Mouse (Mus musculus) layer of hippocampus, postnatal 10 days (tissue): ENCODE results near the gene Itgav. TPM values are rescaled to one million over a fixed set of nuclear protein-coding genes. Genes with fewer than 3 reads are reported as not detected.

Source experiments
- DNase-seq, 2 experiments: peaks; one replicate each; pipeline ENCODE4 v3.0.0; 2021; ENCODE audit warnings: low spot score in 2 of 2
- long read RNA-seq: library from polyadenylated mRNA; stranded (forward); transcript quantifications from one replicate; pipeline ENCODE4 v2.0.0, GENCODE M21; 2023
- total RNA-seq, 2 experiments: library from RNA; stranded (reverse); gene quantifications; 2 replicates each; pipeline ENCODE4 v1.2.3; 2021

Itgav gene
- 10 to 100 TPM; 50.4 to 52.3 TPM for total RNA-seq
- long read RNA-seq, full-length matches to known transcripts: 3 of 8 reads
- long read RNA-seq, partial matches to known transcripts: 2 of 8 reads
- long read RNA-seq, other reads (novel, unspliced or antisense): 3 of 8 reads

DNA sequence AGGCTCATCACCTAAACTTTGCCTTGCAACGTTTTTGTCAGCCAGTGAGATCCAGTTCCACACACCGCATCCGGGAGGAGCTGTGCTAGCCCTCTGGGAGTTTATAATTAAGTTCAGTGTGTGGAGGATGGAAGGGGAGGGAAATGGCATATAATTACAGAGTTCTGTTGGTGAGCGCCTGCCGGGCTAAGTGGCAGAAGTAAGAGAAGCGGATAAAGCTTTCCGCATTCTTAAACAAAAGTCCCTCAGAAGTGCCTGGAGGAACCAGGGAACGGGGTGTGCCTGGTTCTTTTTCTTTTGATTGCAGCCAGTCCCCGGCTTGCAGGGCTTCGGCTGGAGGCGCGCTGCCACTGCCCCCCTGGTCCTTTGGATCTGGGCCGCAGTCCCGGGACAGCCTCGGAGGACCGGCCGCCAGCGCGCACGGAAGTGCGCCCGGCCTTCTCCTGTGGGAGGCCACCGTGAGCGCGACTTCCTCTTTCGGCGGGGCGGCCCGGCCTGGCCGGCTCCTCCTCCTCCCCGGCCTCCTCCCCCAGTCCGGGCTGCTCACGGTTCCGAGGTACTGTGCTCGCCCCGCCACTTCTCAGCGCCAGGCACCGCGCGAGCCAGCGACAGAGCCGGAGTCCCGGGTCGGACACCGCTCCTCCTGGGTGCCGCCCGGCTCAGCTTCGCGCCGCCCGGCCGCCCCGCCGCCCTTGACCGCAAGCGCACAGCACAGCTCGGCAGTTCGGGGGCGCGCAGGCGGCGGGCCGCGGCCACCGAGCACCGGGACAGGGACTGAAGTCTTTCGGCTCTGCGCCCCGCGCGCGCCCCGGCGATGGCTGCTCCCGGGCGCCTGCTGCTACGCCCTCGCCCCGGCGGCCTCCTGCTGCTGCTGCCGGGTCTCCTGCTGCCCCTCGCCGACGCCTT lies at the start of gene Itgav:
TSS of gene Itgav (plus strand) at position 477 of the 906 bp plus-strand sequence.
- peak; percentile 81 to 88 for DNase-seq

DNA sequence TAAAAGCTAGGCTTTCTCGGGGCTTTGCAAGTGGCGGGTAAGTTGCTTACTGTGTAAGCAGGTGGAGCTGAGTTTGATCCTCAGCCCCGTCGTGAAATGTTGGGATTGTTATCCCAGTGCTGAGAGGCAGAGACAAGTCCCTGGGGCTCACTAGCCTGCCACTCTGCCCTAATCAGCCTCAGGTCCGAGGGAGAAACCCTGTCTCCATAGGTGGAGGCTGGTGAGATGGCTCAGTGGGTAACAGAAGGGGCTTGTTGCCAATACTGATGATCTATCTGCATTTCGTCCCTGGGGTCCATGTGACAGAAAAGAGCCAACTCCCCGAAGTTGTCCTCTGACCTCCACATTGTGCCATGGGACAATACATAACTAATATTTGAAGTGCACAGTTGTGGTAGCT lies 49.8 kb upstream of the Itgav start:
- no peak for DNase-seq

DNA sequence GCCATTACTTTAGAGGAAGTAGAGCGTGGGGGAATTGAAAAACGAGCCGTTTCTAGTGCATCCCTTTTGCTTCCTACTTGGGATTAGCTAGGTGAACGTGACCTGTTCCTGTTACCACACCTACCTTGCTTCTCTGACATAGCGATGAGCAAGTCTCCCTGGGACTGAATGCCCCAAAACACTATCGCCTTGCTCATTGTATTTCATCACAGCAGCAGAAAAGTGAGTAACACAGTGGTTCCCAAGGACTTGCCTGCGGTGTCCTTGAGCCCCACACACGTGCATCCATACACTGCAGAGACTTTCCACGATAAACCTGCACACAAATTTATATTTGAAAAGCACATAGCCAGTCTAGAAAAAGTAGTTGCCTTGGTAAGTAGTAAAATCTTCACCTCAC lies 49.3 kb upstream of the Itgav start:
- DNase-seq: no peak

DNA sequence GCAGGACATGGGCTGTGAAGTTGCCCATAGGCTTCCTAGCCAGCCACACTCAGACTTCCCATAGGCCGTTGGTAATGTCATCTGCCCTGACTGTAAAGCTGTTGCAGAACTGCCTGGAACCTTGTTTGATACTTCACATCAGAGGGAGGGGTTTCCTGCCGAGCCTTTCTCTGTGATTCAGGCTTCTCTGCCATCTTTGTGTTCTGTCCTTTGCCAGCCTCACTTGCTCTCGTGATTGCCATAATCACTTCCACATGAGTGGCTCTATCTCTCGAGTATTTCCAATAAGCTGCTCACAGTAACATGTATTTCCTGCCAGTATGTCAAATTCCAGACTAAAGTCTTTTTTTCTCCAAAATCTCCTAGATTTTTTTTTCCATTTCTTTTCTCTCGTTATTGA lies 48.5 kb upstream of the Itgav start:
- DNase-seq: no peak

DNA sequence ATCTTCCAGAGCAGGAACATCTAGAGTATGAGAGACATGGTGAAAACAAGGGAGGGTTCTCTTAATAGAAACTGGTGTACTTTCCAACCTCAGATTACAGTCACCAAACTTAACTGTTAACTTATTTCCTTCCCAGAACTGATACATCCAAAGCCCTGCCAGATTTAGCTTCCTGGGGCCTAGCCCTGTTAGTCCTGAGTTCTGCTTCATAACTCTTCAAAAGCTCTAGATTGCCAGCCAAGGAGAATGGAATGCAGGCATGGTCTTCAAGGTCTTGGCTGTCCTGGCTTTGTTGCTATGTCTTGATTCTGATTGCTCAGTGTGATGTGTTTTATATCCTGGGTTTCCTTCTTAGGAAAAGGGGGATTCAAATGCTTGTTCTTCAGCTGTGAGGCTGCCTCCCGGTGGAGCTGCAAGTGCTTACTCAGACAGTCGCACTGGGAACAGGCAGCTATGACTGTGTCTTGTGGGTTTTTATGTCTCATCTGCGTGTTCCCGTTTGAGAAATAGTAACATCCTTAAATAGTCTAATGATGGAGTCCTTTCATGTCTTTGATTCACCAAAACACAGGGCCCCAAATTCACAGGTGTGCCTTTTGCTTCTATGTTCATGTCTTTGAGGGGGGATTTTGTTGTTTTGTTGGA lies 47.8 kb upstream of the Itgav start:
- no peak for DNase-seq

DNA sequence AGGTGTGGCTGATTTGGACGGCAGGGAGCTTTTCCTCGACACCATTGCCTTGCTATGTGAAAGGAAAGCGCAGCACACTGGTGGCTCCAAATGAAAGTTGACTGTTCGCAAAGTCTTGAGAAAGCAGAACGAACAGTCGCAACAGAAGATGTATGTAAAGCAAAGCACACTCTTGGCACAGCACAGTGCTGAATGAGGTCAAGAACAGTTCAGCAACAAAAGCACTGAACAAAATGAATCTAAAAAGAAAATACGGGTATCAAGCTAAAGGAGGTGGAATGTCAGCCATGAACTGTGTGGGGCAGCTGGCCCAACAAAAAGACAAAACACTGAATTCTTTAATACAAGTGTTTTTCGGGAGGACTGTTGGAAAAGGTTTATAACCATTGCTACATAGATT lies 42.9 kb upstream of the Itgav start:
- DNase-seq: no peak

DNA sequence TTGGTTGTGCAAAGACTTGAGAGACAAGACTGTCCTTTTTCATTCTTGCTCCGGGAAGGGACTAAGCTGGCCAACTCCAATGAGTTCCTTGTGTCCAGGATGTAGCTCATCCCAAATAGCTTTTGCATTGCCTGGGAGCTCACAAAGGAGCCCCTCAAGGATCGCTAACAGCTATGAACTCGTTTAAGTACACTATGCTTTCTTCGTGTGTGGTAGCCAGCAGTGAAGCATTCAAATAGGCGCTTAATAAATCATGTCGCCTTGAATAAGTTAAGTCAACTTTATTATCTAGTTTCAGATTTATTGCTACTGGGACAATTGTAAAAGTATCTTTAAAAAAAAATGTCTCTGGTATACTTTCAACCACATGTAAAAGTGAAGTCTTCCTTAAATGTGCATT lies 42.4 kb upstream of the Itgav start:
- no peak for DNase-seq

DNA sequence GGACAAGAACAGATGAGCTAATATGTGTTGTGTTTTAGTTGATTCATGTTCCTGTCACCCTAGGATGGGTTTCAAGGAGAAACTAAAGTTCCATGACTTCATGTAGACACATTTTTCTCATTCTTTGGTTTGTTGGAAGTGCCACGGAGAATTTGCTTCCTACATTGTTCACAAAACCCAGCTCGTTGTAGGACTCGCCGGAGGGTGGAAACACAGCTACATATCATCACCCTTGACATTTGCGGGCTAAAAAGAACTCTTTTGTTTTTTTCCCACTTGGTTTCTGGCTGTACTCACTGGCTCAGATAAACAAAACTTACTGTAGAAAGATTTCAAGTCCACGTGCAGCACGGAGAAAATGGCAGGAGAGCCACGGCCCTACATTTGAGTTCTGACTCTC lies 41.9 kb upstream of the Itgav start:
- DNase-seq: no peak

DNA sequence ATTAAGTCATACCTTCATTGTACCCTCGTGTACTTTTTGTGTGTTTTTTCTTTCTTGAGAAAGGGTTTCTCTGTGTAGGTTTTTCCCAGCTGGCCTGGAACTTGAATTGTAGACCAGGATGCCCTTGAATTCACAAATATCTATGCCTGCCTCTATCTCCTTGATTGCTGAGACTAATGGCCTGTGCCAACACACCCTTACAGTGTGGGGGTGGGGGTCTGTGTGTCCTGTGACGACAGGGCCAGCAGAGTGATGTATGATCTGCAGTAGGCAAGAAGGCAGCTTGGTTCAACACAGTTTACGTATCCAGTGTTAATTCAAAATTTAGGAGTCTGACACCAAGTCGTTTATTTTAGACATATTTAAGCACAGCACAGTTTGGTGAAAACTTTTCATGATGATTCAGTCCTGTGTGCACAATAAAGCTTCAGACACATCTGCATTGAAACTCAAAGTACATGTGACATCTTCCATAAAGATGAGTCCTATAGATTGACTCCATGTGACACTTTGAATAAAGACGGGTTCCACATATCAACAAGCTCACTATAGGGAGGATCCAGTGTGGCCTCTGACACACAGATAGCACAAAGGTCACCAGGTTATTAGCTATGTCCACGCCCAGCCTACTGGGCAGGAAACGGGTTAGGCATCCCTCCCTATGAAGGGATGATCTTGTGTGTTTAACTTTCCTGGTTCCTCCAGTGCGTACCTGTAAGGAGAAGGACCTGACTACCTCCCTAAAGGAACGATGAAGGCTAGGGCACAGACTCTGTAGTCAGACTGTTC lies 40.3 kb upstream of the Itgav start:
- no peak for DNase-seq

DNA sequence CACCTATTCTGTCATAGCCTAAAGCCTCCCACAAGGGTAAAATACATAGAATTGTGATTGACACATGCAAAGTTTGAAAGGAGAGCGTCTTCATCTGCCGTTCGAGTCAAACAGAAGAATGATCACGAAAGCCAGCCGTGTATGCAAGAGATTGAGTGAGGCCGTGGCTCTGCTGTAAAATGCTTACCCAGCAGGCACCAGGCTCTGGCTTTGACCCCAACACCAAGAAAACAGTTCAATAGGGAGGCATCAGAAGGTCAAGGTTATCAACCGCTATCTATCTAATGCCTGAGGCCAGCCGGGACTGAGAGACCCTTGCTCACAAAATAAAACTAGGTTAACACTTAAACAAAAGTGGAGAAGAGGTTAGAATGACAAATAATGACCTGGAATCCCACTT lies 39.5 kb upstream of the Itgav start:
- DNase-seq: no peak

DNA sequence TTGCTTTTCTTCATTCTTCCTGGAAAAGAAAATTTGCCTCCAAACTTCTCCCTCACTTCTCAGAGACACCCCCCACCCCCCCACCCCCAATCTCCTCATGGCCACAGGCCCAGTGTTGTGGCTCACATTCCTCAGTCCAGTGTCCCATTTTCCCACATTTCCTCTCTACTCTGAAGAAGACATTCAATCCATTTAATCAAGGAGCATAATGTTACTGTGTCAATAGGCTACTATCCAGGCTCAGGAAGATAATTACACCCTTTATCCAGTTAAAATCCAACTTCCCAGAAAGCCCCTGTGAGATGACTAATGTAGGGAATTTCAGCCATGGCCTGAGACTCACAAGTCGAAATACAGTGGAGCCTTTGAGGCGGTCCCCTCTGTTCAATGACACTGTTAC lies 33.8 kb upstream of the Itgav start:
- no peak for DNase-seq

DNA sequence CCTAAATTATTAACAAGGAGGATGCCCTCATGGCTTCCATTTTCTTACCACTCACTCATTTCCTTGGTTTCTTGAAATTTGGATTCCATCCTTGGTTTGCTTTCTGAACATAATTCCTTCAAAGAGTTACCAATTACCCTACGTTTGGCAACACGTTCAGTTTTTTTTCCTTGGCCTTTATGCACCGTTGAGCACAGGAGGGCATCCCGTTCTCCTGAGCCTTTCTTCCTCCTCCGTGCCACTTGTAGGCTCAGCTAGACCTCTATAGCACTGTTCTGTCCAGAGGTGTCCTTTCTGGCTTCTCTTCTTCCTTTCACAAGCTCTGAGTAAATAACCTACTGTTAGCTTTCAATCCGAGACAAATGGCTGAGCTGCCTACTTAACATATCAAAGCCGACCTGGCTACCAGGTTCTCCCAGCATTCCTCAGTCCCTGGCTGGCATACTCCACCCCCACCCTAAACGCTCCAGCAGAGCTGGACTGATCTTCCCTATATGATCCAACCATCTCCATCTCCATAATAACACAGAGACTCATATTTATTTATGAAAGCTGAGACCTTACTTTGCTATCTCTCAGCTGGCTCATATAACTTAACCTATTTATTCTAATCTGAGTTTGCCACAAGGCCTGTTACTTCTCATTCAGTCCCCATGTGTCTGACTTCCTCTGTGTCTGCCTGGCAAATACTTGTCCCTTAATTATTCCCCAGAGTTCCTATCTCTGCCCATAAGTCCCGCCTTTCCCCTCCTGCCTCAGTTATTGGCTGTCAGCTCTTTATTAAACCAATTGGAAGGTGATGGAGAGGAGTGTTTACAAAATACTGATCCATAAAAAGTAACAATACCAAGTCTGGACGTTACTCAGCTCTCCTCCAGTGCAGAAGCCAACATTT lies 31.3 kb upstream of the Itgav start:
- no peak for DNase-seq

DNA sequence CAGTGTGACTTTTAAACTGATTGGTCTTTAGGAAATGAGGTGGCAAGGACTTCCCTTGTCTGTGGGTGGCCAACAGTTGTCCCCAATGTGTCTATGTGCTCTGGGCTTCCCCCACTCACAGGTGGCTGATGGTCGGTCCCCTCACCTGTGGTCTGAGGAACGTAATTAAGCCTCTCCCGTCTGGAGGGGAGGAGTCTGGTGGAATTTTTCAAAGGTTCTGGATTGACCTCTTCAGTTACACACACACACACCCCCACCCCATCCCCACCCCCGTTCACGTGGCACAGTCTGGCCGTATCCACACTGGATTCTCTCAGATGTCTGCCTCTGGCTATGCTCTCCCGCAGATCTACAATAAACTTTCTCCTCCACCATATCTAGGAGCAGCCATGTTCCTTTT lies 30.1 kb upstream of the Itgav start:
- no peak for DNase-seq

DNA sequence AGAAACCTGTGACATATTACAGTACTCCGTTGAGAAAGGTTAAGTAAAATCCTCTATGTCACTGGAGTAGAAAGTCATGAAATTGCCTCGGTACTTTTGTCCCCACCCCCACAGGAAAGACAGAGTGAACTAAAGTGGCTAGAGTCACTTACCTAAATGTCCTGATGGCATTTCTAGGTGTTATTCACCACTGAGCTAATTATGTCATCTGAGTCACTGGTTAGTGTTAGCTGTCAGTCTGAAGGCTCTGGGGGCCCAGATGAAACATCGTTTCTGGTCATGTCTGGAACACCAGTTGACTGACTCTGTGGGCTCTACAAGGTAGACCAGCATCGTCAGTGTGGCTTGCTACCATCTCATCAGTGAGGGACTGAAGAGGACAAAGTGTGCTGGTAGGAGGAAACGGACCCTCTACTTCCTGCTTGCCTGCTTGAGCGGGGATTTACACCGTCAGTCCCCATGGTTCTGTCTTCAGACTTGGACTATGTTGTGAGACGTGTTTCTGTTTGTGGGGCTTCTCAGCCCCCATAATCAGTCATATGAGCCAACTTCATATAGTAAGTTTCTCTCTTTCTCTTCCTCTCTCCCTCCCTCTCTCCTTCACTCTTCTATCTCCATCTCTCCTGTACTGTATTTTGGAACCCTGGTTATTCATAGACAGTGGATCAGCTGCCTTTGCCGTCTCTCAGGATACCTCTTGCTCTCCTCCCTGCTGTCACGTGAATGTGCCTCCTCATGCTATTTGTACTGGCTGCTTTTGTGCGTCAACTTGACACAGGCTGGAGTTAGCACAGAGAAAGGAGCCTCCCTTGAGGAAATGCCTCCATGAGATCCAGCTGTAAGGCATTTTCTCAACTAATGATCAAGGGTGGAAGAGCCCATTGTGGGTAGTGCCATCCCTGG lies 28.6 kb upstream of the Itgav start:
- DNase-seq: no peak

DNA sequence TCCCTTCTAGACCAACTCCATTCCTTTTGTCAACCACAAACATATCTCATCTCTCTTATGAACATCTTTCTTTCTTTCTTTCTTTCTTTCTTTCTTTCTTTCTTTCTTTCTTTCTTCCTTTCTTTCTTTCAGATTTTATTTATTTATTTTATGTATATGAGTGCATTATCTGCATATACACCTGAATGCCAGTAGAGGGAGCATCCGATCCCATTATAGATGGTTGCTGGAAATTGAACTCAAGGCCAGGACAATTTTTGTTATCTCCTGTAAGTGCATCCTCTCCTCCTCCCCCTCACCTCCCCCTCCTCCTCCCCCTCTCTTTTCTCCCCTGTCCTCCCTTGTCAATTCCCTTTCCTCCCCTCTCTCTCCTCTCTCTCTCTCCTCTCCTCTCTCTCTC lies 25.7 kb upstream of the Itgav start:
- no peak for DNase-seq

DNA sequence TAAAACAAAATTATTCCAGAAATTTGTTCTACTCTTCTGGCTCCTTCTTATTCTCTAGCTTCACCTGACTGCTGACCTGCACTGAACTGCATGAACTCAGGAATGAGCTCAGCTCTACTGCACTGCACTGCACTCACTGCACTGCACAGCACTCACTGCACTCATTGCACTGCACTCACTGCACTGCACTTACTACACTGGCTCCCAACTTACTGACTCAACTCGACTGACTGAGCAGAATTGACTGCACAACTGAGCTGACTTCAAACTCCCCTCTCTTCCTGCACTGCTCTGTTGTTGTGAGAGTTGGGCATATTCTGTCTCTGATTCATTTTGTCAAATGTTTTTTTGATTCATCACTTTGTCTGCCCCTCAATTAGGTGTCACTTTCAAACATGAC lies 24.9 kb upstream of the Itgav start:
- DNase-seq: no peak

DNA sequence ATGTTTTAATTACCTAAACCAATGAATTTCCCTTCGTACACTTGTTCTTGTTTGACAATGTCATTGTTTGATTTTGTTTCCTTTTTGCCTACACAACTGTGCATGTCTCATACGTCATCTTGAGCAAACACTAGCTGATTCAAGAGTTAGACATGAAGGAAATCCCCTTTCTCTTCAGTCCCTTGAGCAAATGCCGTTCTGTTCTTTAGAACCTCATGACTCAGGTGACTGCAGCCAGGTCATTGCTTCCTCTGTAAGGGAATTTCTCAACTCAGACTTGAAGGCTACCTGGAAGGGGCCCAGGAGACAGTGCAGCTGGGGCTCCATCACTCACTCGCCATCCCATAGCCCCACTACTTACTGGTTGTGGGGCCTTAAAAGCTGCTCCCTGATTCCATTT lies 23.5 kb upstream of the Itgav start:
- no peak for DNase-seq

DNA sequence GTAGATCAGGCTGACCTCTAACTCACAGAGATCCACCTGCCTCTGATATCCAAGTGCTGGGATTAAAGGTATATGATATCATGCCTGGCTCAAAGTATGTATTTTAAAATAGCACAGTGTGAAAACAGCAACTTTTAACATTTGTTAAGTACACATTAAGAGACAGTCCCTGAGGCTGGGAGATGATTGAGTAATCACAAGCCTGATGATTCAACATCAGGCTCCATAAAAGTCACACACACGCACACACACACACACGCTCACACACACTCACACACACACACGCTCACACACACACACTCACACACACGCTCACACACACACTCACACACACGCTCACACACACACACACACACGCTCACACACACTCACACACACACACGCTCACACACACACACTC lies 21.8 kb upstream of the Itgav start:
- DNase-seq: no peak

DNA sequence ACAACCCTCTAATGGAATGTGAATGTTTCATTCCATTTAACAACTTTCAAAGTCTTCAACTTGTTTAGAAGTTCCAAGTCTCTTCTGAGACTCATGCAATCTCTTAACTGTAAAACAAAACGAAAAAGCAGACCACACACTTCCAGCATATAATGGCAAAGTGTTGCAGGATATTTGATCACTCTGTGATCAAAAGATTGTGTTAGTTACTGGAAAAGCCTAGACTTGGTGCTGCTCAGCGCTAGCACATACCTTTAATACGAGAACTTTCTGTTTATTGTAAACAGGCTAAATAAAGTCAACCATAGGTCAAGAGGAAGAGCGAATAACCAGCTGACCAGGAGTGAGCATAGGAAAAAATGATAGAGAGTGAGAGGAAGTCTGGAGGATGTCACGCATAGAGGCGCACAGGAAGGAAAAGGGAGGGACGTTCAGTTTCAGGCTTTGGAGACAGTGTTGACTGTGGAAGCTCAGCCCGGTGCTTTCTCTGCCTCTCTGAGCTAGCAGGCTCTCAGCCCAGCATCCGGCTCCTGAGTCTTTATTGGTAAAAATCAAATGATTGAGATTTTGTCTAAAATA lies 18.5 kb upstream of the Itgav start:
- no peak for DNase-seq
